Mouse (Mus musculus) limb, embryonic 10.5 days (tissue): ENCODE measurements around the gene Taf1. TPM values are rescaled to one million over a fixed set of nuclear protein-coding genes. Genes with fewer than 3 reads are reported as not detected.
A peak's percentile ranks its signal among the peaks of the same experiment; 100 is the strongest.
"Not testable (repeated sequence)": the region's sequence is repeated elsewhere in the genome, so short reads cannot be mapped to it uniquely, and the experiment has no call there.

ENCODE experiments used
- DNase-seq: peaks from one replicate; pipeline ENCODE4 v3.0.0-alpha.2; 2017; ENCODE audit warnings: low spot score
- H3K27ac ChIP-seq: fragments of 300-500 bp; sonication (generic); 2 replicates; pipeline ENCODE4 v1.5.1; 2016; ENCODE audit warnings: mild to moderate bottlenecking
- H3K27me3 ChIP-seq: fragments of 300-500 bp; sonication (generic); 2 replicates; pipeline ENCODE4 v1.6.1; 2016; ENCODE audit warnings: low read depth, mild to moderate bottlenecking; ENCODE audit not compliant: poor library complexity, severe bottlenecking
- H3K36me3 ChIP-seq: fragments of 300-500 bp; sonication (generic); 2 replicates; pipeline ENCODE4 v1.6.1; 2016; ENCODE audit warnings: mild to moderate bottlenecking, moderate library complexity
- H3K4me1 ChIP-seq: fragments of 300-500 bp; sonication (generic); 2 replicates; pipeline ENCODE4 v1.6.1; 2016
- H3K4me3 ChIP-seq: fragments of 300-500 bp; sonication (generic); 2 replicates; pipeline ENCODE4 v1.5.1; 2016; ENCODE audit warnings: mild to moderate bottlenecking, moderate library complexity
- H3K9me3 ChIP-seq: fragments of 300-500 bp; sonication (generic); replicated peaks from 2 replicates; pipeline ENCODE4 v1.6.1; 2016; ENCODE audit warnings: mild to moderate bottlenecking
- WGBS: fragments of 180-500 bp; shearing (Covaris S2); methylation state at CpG from one replicate; pipeline ENCODE4 v1.1.7; 2016; 5-methylcytosine and 5-hydroxymethylcytosine counted together
- polyA plus RNA-seq: library from polyadenylated mRNA; unstranded; fragments of >200 nt; fragmentation: Nextera tagmentation; extraction: Ambion mirVana; gene quantifications from 2 replicates; pipeline ENCODE4 v1.2.1, GENCODE M21; 2016

Gene Taf1
- 20.0 and 23.8 TPM in 2 replicates for polyA plus RNA-seq

DNA sequence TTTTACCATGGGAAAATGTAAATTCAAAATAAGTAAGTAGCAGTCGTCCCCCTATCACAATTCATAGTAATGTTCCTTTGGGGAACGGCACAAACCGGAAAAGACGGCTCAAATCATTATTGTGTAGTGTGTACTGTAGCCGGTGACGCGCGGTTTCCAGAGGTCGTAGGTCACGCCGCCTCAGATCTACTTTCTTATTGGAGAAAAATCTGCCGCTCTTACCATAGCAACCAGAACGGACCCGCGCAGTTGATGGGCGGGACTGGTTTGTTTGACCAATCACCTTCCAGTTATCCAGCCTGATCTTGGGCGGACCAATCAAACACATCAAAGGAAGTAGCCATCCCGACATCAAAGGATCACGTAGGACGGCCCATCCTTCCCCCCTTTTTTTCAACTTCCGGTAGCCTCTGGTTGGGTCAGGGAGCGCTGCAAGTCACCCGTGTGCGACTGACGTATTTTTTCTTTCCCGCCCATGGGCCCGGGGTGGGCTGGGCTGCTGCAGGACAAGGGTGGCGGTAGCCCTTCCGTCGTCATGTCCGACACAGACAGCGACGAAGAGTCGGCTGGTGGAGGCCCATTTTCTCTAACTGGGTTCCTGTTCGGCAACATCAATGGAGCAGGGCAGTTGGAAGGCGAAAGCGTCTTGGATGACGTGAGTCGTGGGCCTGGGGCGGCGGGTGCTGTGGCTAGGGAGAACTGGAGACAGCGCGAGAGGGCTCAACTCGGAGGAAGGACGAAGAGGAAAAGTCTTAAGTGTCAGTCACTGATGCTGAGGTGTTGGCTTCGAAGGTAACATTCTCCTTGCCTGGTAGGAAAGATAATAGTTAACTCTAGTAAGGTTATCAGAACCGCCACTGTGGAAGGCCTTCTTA lies at the start of gene Taf1:
TSS of gene Taf1 (plus strand) at position 388 of the 875 bp plus-strand sequence.
- Histone ChIP-seq H3K36me3 (peaks cover 27% of the 10 kb centered on the region), H3K4me3 (peak within 1 kb of the TSS; percentile 65), H3K27ac (peak within 1 kb of the TSS; percentile 84), H3K4me1 (peaks cover 7% of the 10 kb centered on the region), H3K9me3 (no peaks in the 10 kb centered on the region), H3K27me3 (peaks cover 29% of the 10 kb centered on the region; the same call in 1 of the 2 replicates)
- WGBS: 8% methylated on average over 47 of the region's 47 CpGs
- peak; percentile 81 for DNase-seq

GRCm38 (mm10) chrX:101486487-101487152 lies 45.9 kb upstream of the Taf1 start:
- H3K4me1 ChIP-seq, H3K27me3 ChIP-seq, H3K27ac ChIP-seq, H3K9me3 ChIP-seq, H3K4me3 ChIP-seq: not testable (repeated sequence)
- peak; percentile 56 for DNase-seq
- peaks cover 20% of the 10 kb centered on the region for H3K36me3 ChIP-seq
- 30% methylated on average over 10 of the region's 12 CpGs for WGBS

DNA sequence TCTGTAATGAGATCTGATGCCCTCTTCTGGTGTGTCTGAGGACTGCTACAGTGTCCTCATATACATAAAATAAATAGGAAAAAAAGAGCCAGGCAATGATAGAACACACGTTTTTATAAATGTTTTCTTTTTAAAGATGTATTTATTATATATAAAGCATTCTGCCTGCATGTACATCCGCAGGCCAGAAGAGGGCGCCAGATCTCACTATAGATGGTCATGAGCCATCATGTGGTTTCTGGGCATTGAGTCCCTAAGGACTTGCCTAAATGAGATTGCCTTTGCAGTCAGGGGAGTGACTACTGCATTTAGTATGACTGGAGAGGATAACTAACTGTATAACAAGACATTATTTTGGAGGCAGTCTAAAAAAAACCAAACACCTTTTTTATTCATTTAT lies 27.9 kb upstream of the Taf1 start:
- no peaks in the 10 kb centered on the region for H3K36me3 ChIP-seq
- no peaks in the 10 kb centered on the region for H3K9me3 ChIP-seq
- H3K27ac ChIP-seq: no peak overlapping the region
- H3K4me3 ChIP-seq: no peak overlapping the region
- no peaks in the 10 kb centered on the region for H3K27me3 ChIP-seq
- H3K4me1 ChIP-seq: no peaks in the 10 kb centered on the region
- peak; percentile 39 for DNase-seq
- WGBS: 9% methylated on average over 3 of the region's 3 CpGs

GRCm38 (mm10) chrX:101515710-101516109 lies 16.8 kb upstream of the Taf1 start:
- Histone ChIP-seq H3K4me3 (no peak overlapping the region), H3K9me3 (no peaks in the 10 kb centered on the region), H3K4me1 (no peaks in the 10 kb centered on the region), H3K36me3 (no peaks in the 10 kb centered on the region), H3K27ac (no peak overlapping the region), H3K27me3 (peaks cover 22% of the 10 kb centered on the region)
- WGBS: 6% methylated on average over 2 of the region's 2 CpGs
- no peak for DNase-seq

DNA sequence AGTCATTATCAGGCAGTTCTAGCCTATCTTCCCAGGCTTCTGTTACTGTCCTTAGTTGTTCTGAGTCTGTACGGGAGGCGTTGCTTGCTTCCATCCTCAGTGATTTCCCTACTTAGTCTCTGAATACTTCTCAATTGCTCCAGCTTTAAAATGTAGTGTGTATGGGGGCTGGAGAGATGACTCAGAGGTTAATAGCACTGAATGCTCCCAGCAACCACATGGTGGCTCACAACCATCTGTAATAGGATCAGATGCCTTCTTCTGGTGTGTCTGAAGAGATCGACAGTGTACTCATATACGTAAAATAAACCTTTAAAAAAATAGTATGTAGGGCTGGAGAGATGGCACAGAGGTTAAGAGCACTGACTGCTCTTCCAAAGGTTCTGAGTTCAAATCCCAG lies 14.5 kb upstream of the Taf1 start:
- DNase-seq: no peak
- Histone ChIP-seq H3K4me1 (no peaks in the 10 kb centered on the region), H3K27ac (no peak overlapping the region), H3K36me3 (no peaks in the 10 kb centered on the region), H3K4me3 (no peak overlapping the region), H3K27me3 (peaks cover 29% of the 10 kb centered on the region), H3K9me3 (no peaks in the 10 kb centered on the region)
- 87% methylated on average over 4 of the region's 4 CpGs for WGBS

DNA sequence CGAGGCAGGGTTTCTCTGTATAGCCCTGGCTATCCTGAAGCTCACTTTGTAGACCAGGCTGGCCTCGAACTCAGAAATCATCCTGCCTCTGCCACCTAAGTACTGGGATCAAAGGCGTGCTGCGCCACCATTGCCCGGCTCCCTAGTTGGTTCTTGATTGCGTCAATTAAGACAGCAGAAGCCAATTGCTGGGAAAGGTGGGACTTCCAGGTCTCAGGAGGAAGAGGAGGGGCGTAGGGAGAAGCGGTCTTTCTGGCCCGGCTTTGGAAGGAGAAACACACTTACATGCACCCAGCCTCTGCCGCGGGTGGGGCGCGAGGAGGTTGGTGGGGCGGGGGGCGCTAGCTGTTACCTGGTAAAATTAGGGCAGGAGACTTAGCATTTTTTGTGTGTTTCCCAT lies 10.5 kb upstream of the Taf1 start:
- H3K36me3 ChIP-seq: no peaks in the 10 kb centered on the region
- no peaks in the 10 kb centered on the region for H3K4me1 ChIP-seq
- peaks cover 37% of the 10 kb centered on the region for H3K27me3 ChIP-seq
- H3K27ac ChIP-seq: no peak overlapping the region
- no peak for DNase-seq
- H3K4me3 ChIP-seq: no peak overlapping the region
- WGBS: 83% methylated on average over 15 of the region's 15 CpGs
- no peaks in the 10 kb centered on the region for H3K9me3 ChIP-seq

DNA sequence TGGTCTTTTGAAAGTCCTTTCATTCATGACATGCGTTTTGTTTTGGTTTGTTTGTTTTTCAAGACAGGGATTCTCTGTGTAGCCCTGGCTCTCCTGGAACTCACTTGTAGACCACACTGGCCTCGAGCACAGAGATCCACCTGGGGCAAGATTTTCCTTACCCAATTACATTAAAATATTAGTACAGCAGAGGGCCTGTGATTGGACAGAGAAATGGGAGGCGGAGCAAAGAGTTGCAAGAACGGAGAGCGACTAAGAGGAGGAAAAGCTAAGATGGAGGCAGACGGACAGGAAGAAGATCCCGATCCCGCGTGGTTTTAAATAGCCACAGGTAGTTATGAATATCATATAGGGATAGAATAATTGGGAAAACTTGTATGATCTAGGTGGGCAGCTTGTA lies 5.2 kb upstream of the Taf1 start:
- Histone ChIP-seq H3K9me3 (no peaks in the 10 kb centered on the region), H3K4me3 (0 out of 2 replicates have a peak overlapping the region, but pooled peaks have one; percentile 13), H3K36me3 (no peaks in the 10 kb centered on the region), H3K4me1 (no peaks in the 10 kb centered on the region), H3K27ac (no peak overlapping the region), H3K27me3 (peaks cover 29% of the 10 kb centered on the region)
- 53% methylated on average over 9 of the region's 9 CpGs for WGBS
- no peak for DNase-seq

DNA sequence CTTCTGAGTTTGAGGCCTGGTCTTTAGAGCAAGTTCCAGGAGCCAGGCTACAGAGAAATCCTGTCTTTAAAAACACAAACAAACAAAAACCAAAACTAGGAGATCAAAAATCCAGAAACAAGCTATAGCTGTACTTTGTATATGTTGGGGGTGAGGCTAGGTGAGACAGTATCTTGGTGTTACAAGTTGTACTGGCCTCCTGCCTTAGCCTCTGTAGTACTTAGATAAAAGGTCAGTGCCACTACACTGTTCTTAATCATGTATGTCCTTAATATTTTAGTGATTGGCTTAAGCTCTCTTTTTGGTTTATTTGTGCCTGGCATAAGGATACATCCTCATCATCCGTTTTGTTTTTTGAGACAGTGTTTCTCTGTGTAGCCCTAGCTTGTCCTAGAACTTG lies 52.9 kb downstream of the Taf1 start:
- Histone ChIP-seq H3K9me3 (no peaks in the 10 kb centered on the region), H3K4me1 (no peaks in the 10 kb centered on the region), H3K27ac (no peak overlapping the region), H3K36me3 (peaks cover 56% of the 10 kb centered on the region), H3K4me3 (no peak overlapping the region), H3K27me3 (peaks cover 38% of the 10 kb centered on the region)
- no peak for DNase-seq
- WGBS: 72% methylated on average over 1 of the region's 1 CpGs

DNA sequence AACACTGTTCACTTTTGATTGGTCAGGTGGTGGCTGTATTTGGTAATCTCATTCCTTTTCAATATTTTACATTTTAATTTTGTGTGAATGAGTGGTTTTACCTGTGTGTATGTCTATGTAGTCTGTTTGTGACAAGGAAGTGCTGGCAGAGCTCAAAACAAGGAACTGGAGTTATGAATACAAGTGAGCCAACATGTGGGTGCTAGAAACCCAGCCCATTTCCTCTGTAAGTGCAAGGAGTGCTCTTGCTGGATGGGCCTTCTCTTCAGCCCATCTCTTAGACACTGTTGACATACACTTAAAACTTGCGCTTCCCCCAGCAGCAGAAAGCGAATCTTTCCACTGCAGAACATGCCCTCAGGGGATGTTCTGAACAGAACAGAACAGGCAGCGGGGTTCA lies 83.6 kb downstream of the Taf1 start:
- Histone ChIP-seq H3K36me3 (no peaks in the 10 kb centered on the region), H3K4me3 (no peak overlapping the region), H3K9me3 (no peaks in the 10 kb centered on the region), H3K27me3 (peaks cover 64% of the 10 kb centered on the region), H3K4me1 (no peaks in the 10 kb centered on the region), H3K27ac (no peak overlapping the region)
- DNase-seq: no peak
- 87% methylated on average over 3 of the region's 3 CpGs for WGBS

DNA sequence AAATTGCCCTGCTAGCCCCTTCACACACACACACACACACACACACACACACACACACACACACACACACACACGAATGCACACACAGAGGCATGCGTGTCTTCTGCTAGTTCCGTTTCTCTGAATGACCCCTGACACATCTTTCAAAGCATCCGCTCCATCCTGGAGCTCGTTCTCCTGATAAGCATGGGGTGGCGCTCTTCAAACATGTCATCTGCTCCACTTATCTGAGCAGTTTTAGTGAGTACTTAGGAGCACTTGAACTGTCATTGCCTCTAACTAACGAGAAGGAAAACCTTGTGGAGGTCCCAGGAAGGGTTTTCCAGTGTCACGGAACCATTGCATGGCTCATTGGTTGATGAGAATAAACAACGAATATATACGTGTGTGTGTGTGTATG lies 85.4 kb downstream of the Taf1 start:
- Histone ChIP-seq H3K27ac (no peak overlapping the region), H3K36me3 (no peaks in the 10 kb centered on the region), H3K9me3 (no peaks in the 10 kb centered on the region), H3K4me1 (no peaks in the 10 kb centered on the region), H3K4me3 (no peak overlapping the region), H3K27me3 (peaks cover 67% of the 10 kb centered on the region)
- no peak for DNase-seq
- 81% methylated on average over 10 of the region's 10 CpGs for WGBS

- DNase-seq: no peak
- no peak overlapping the region for H3K4me3 ChIP-seq
- H3K4me1 ChIP-seq: no peaks in the 10 kb centered on the region
- H3K27me3 ChIP-seq: peaks cover 68% of the 10 kb centered on the region
- H3K27ac ChIP-seq: no peak overlapping the region
- no peaks in the 10 kb centered on the region for H3K9me3 ChIP-seq
- H3K36me3 ChIP-seq: no peaks in the 10 kb centered on the region
- 74% methylated on average over 6 of the region's 6 CpGs for WGBS
Observed at GRCm38 (mm10) chrX:101620317-101620716, 87.8 kb downstream of the Taf1 start.

DNA sequence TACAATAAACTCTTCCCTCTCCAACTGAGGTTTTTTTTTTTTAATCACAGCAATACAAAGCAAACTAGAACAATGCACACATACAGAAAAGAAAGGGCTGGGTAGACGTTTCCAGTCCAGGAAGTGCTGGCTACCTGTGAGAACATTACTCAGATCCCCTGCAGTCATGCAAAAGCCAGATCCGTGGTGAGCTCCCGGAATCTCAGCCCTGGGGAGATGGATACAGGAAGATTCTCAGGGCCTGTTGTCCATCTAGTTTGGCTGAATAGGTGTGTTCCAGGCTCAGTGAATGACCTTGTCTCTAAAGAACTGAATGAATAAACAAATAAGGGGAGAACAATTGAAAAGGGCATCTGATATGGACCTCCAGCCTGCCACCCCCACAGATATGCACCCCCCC lies 90.0 kb downstream of the Taf1 start:
- no peaks in the 10 kb centered on the region for H3K4me1 ChIP-seq
- no peak for DNase-seq
- no peak overlapping the region for H3K27ac ChIP-seq
- no peaks in the 10 kb centered on the region for H3K9me3 ChIP-seq
- 65% methylated on average over 3 of the region's 3 CpGs for WGBS
- no peaks in the 10 kb centered on the region for H3K36me3 ChIP-seq
- H3K4me3 ChIP-seq: no peak overlapping the region
- H3K27me3 ChIP-seq: peaks cover 58% of the 10 kb centered on the region

GRCm38 (mm10) chrX:101636821-101637525 lies 104.4 kb downstream of the Taf1 start:
- 39% methylated on average over 8 of the region's 9 CpGs for WGBS
- peaks cover 6% of the 10 kb centered on the region; the same call in 1 of the 2 replicates for H3K4me1 ChIP-seq
- no peak for DNase-seq
- H3K27me3 ChIP-seq: peaks cover 82% of the 10 kb centered on the region
- H3K4me3 ChIP-seq: no peak overlapping the region
- H3K36me3 ChIP-seq: no peaks in the 10 kb centered on the region
- no peaks in the 10 kb centered on the region for H3K9me3 ChIP-seq
- H3K27ac ChIP-seq: no peak overlapping the region
